Mouse (Mus musculus) gastrocnemius, postnatal 10 days (tissue): ENCODE data around the gene Adarb1. TPM values are rescaled to one million over a fixed set of nuclear protein-coding genes. Genes with fewer than 3 reads are reported as not detected.
"Not testable (repeated sequence)": the region's sequence is repeated elsewhere in the genome, so short reads cannot be mapped to it uniquely, and the experiment has no call there.

Experiments
- DNase-seq: peaks from one replicate; pipeline ENCODE4 v3.0.0; 2021; ENCODE audit warnings: mixed read lengths
- total RNA-seq, 2 experiments: library from RNA; stranded (reverse); gene quantifications; 2 replicates each; pipeline ENCODE4 v1.2.3; 2021

Gene Adarb1
- total RNA-seq, 2 experiments from 2014 or later: 7.5 to 9.2 TPM

- DNase-seq: no peak
These were observed 103.3 kb downstream of the Adarb1 start for GRCm38 (mm10) chr10:77314711-77315266.

GRCm38 (mm10) chr10:77308978-77309377 lies 109.1 kb downstream of the Adarb1 start:
- DNase-seq: no peak

- no peak for DNase-seq
These were observed 112.3 kb downstream of the Adarb1 start for GRCm38 (mm10) chr10:77305766-77306165.

GRCm38 (mm10) chr10:77304840-77305533 lies 113.1 kb downstream of the Adarb1 start:
- no peak for DNase-seq

- no peak for DNase-seq
These were observed 113.7 kb downstream of the Adarb1 start for GRCm38 (mm10) chr10:77304362-77304761.

GRCm38 (mm10) chr10:77300934-77301297 lies 117.2 kb downstream of the Adarb1 start:
- no peak for DNase-seq

GRCm38 (mm10) chr10:77300237-77300933 lies 117.7 kb downstream of the Adarb1 start:
- no peak for DNase-seq

GRCm38 (mm10) chr10:77299194-77299593 lies 118.9 kb downstream of the Adarb1 start:
- no peak for DNase-seq

- DNase-seq: no peak
These were observed 119.4 kb downstream of the Adarb1 start for GRCm38 (mm10) chr10:77298621-77299020.

- DNase-seq: no peak
These were observed 123.4 kb downstream of the Adarb1 start for GRCm38 (mm10) chr10:77294691-77295090.

GRCm38 (mm10) chr10:77290624-77291366 lies 127.3 kb downstream of the Adarb1 start:
- DNase-seq: no peak

GRCm38 (mm10) chr10:77289559-77289958 lies 128.5 kb downstream of the Adarb1 start:
- DNase-seq: no peak

GRCm38 (mm10) chr10:77288639-77289195 lies 129.4 kb downstream of the Adarb1 start:
- DNase-seq: no peak

- DNase-seq: no peak
These were observed 130.4 kb downstream of the Adarb1 start for GRCm38 (mm10) chr10:77287626-77288025.

- DNase-seq: no peak
These were observed 133.2 kb downstream of the Adarb1 start for GRCm38 (mm10) chr10:77284832-77285231.

GRCm38 (mm10) chr10:77282822-77283221 lies 135.2 kb downstream of the Adarb1 start:
- DNase-seq: peak; percentile 75

- not testable (repeated sequence) for DNase-seq
These were observed 136.0 kb downstream of the Adarb1 start for GRCm38 (mm10) chr10:77282085-77282484.

- DNase-seq: no peak
These were observed 144.3 kb downstream of the Adarb1 start for GRCm38 (mm10) chr10:77273798-77274197.

GRCm38 (mm10) chr10:77272980-77273730 lies 144.9 kb downstream of the Adarb1 start:
- DNase-seq: no peak

- DNase-seq: no peak
These were observed 148.9 kb downstream of the Adarb1 start for GRCm38 (mm10) chr10:77269129-77269528.

GRCm38 (mm10) chr10:77267027-77267426 lies 151.0 kb downstream of the Adarb1 start:
- no peak for DNase-seq

GRCm38 (mm10) chr10:77266281-77266680 lies 151.8 kb downstream of the Adarb1 start:
- no peak for DNase-seq
